16 mouse cellular contexts compared by ENCODE assay signal in the genomic region with DNA sequence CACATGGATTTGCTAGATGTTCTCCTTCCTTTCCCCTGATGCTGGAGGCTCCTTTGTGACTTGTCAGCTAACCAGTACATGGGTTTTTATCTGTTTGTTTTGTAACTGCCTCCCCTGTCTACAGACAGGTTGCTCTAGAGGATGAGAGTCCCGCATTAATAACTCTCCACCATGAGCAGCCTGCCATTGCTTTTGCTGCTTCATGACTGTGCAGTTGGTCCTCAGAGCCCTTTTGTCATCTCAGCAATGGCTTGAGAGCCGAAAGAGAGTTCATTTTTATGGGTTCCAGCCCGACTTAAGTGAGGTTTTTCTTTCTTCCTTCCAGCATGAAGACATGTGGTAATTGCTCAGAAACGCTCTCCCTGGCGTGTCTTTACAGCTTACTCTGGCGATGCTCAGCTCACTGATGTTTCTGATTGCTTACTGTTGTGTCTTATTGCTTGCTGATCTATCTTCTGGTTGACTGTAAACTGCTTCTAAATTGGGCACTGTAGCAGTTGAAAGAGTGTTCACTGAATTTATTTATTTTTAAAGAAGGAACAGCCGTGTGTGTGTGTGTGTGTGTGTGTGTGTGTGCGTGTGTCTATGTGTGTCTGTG.
"Had no signal": no experiment of that assay in that cellular context is flagged by ENCODE, and none has a peak within 500 bp of the region (broad histone marks: within the 10 kb centered on the region; RNA-seq: fewer than 3 reads in every experiment).

No protein-coding gene starts in this region.

- DNase-seq: kidney, adult 2 months; kidney, postnatal 14 days; lung, adult 2 months; lung, postnatal 36 days; retina, postnatal 1 day; right cerebral cortex, postnatal 4 days; spleen, adult 18-20 months; thymus, adult 18-20 months; thymus, postnatal 14 days had no signal

- H3K27ac ChIP-seq: kidney, embryonic 15.5 days; limb, embryonic 10.5 days; liver, embryonic 15.5 days; midbrain, embryonic 13.5 days had no signal

- H3K9ac ChIP-seq: kidney, embryonic 15.5 days; liver, embryonic 15.5 days; midbrain, embryonic 13.5 days had no signal

- H3K4me2 ChIP-seq: kidney, embryonic 15.5 days; liver, embryonic 11.5 days; liver, embryonic 15.5 days; midbrain, embryonic 13.5 days had no signal

- H3K4me3 ChIP-seq: kidney, embryonic 15.5 days; limb, embryonic 10.5 days; liver, embryonic 15.5 days; megakaryocyte, embryonic 14.5 days; midbrain, embryonic 13.5 days had no signal

- H3K9me3 ChIP-seq: kidney, embryonic 15.5 days; limb, embryonic 10.5 days; liver, embryonic 15.5 days; midbrain, embryonic 13.5 days had no signal

- ATAC-seq: lung, postnatal 0 days; midbrain, embryonic 13.5 days had no signal

- H3K36me3 ChIP-seq: liver, embryonic 15.5 days had no signal

- H3K27me3 ChIP-seq: kidney, embryonic 15.5 days; liver, embryonic 15.5 days; megakaryocyte, embryonic 14.5 days; midbrain, embryonic 13.5 days had no signal
